Mouse (Mus musculus) G1E-ER4 (cell line): ENCODE data around the gene Plod3. TPM values are rescaled to one million over a fixed set of nuclear protein-coding genes. Genes with fewer than 3 reads are reported as not detected.

Experiments used
- GATA1 ChIP-seq: IDR thresholded peaks from one replicate; pipeline ENCODE4 v1.8.0; 2012; ENCODE audit warnings: low read length, inconsistent platforms
- polyA plus RNA-seq: library from polyadenylated mRNA; stranded (reverse); fragments of >175 nt; gene quantifications from 2 replicates; pipeline ENCODE4 v1.2.3, GENCODE M21; 2012

The Plod3 gene
- polyA plus RNA-seq, 1 experiment: 45.4 TPM

- TF ChIP-seq GATA1: no peak
These were observed 45.8 kb downstream of the Plod3 start for GRCm38 (mm10) chr5:137032641-137033074.

- no peak for TF ChIP-seq GATA1
These were observed 49.4 kb downstream of the Plod3 start for GRCm38 (mm10) chr5:137036211-137036610.

GRCm38 (mm10) chr5:137039453-137039852 lies 52.6 kb downstream of the Plod3 start:
- no peak for TF ChIP-seq GATA1

- no peak for TF ChIP-seq GATA1
These were observed 54.6 kb downstream of the Plod3 start for GRCm38 (mm10) chr5:137041442-137041841.

GRCm38 (mm10) chr5:137043997-137044396 lies 57.2 kb downstream of the Plod3 start:
- TF ChIP-seq GATA1: no peak

GRCm38 (mm10) chr5:137045402-137046323 lies 58.8 kb downstream of the Plod3 start, which contains the start of gene Ap1s1:
Gene Ap1s1 (minus strand): TSS chr5:137046135.
- no peak for TF ChIP-seq GATA1

Other genes with a start within 250 kb of the Plod3 start
- gene Col26a1, start 103.8 kb upstream of the Plod3 start, polyA plus RNA-seq: 0.03 TPM in 1 of 2 replicates, not detected in the other
- gene Ift22, start 78.9 kb upstream of the Plod3 start, polyA plus RNA-seq: 4.9 and 6.1 TPM in 2 replicates
- gene Fis1, start 33.7 kb upstream of the Plod3 start, polyA plus RNA-seq: 472 and 602 TPM in 2 replicates
- 0.14 TPM in 1 of 2 replicates, not detected in the other for gene Cldn15, start 20.4 kb upstream of the Plod3 start, polyA plus RNA-seq
- gene Znhit1, start 1.0 kb downstream of the Plod3 start, polyA plus RNA-seq: 236 and 308 TPM in 2 replicates
- gene Vgf, start 39.4 kb downstream of the Plod3 start, polyA plus RNA-seq: 0.65 TPM in 2 replicates
- gene Ap1s1, start 59.1 kb downstream of the Plod3 start, polyA plus RNA-seq: 206 and 279 TPM in 2 replicates
- 3.2 and 3.3 TPM in 2 replicates for gene Serpine1, start 85.2 kb downstream of the Plod3 start, polyA plus RNA-seq
- 23.7 and 28.2 TPM in 2 replicates for gene Trim56, start 129.2 kb downstream of the Plod3 start, polyA plus RNA-seq
- not detected in 2 replicates for gene Muc3, start 162.3 kb downstream of the Plod3 start, polyA plus RNA-seq
- gene Muc3a, start 225.4 kb downstream of the Plod3 start, polyA plus RNA-seq: not detected in 2 replicates